Mouse (Mus musculus) brain, embryonic 14.5 days (tissue): ENCODE measurements at regions not wholly inside any gene's neighbourhood (a gene's known extent, or its start where the extent isn't known, plus 50 kb on each side); places are given as distances from the start of the nearest gene placed in this dataset.
A peak's percentile ranks its signal among the peaks of the same experiment; 100 is the strongest.

Experiments used
- DNase-seq: peaks from one replicate; pipeline ENCODE4 v3.0.0-alpha.2; 2011; ENCODE audit warnings: low read depth
- CTCF ChIP-seq: fragments of 200-500 bp; IDR thresholded peaks from 2 replicates; pipeline ENCODE4 v1.5.1; 2012; ENCODE audit warnings: inconsistent platforms, mild to moderate bottlenecking, moderate library complexity, borderline replicate concordance; ENCODE audit not compliant: insufficient read depth, insufficient read length; ENCODE audit errors: extremely low read depth
- POLR2A ChIP-seq: fragments of 200-500 bp; IDR thresholded peaks from 2 replicates; pipeline ENCODE4 v1.6.1; 2012; ENCODE audit warnings: mild to moderate bottlenecking, inconsistent platforms, borderline replicate concordance; ENCODE audit not compliant: poor library complexity, insufficient read depth, insufficient read length, severe bottlenecking; ENCODE audit errors: extremely low read depth

DNA sequence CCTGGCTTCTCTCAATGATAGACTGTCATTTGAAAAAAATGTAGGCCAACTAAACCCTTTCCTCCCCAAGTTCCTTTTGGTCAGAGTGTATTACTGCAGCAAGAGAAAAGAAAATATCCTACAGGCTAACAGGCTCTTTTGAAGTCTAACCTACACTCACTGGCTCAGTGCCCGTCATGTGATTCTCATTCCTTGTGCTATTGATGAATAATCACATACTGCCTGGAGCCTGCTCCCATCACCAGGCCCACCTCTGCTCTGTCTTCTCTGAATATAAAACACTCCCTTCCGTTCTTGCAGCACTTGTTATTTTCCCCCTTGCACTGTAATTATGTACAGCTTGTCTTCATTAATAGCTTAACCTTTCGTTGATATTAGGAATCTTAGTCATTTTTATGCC is 809.7 kb downstream of the Dpp10 start:
- TF ChIP-seq CTCF: no peak
- TF ChIP-seq POLR2A: no peak
- DNase-seq: peak; percentile 42

DNA sequence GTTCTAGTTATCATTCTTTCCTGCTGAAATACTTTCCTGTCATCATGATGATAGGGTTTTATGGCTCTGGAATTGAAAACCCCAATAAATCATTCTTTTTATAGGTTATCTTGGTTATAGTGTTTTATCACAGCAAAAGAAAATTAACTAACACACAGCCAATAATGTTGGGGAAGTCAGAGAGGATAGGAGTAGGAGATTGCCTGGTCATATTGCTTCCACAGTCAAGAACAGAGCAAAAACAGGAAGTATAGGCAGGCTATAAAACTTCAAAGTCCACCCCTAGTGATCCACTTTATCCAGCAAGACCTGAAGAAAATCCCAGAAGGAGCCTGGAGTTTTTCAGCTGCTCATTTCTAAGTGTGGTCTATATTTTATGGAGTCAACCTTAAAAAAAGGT is 824.4 kb downstream of the Dpp10 start:
- TF ChIP-seq POLR2A: no peak
- TF ChIP-seq CTCF: no peak
- no peak for DNase-seq

DNA sequence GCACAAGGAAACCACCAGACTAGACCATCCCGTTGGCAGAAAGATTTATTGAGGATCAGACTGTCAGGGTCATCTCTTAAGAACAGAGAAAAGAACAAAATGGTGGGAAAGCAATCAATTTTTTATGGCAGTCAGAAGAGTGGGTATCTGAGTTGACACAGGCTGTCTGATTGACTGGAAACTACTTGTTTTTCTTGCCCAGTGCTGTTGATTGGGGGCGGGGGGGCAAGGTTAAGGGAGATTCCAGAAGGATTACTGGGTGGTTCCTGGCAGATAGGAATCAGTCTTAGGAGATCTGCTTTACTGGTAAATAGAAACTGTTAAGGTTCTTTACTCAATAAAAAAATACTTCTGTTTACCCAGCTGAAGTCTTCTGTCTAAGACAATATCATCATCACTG is 824.9 kb downstream of the Dpp10 start:
- no peak for DNase-seq
- TF ChIP-seq POLR2A (no peak), CTCF (no peak)
